Mouse (Mus musculus): ENCODE measurements around the gene Col25a1. TPM values are rescaled to one million over a fixed set of nuclear protein-coding genes. Genes with fewer than 3 reads are reported as not detected.
A peak's percentile ranks its signal among the peaks of the same experiment; 100 is the strongest.

The Col25a1 gene
- polyA plus RNA-seq, 1 experiment from 2014 or later, result 18.3 TPM

GRCm38 (mm10) chr3:130180181-130180940, 49.1 kb downstream of the Col25a1 start:
- Histone ChIP-seq H3K4me2 (ENCODE audit: low read depth, severe bottlenecking) (peak overlapping the region; percentile 63), H3K36me3 (ENCODE audit: control insufficient read depth, insufficient read depth, low read length) (no peaks in the 10 kb centered on the region), H3K9ac (ENCODE audit: low read length) (peak overlapping the region; percentile 5), H3K27ac (replicated peaks; ENCODE audit: low read depth, low read length) (peak overlapping the region; percentile 75; the same call in 1 of the 2 replicates), H3K4me3 (ENCODE audit: low read depth, low read length) (peak overlapping the region; percentile 52), H3K9me3 (ENCODE audit: control insufficient read depth, low read length) (no peaks in the 10 kb centered on the region), H3K4me1 (ENCODE audit: control insufficient read depth, insufficient read depth, low read length) (peaks cover 9% of the 10 kb centered on the region; the same call in 1 of the 2 replicates), H3K27me3 (ENCODE audit: control insufficient read depth, insufficient read depth, low read length) (no peaks in the 10 kb centered on the region)
- ATAC-seq (ENCODE audit: insufficient number of reproducible peaks, low FRiP score, low TSS enrichment, low read depth), result peak; percentile 96
- DNase-seq (ENCODE audit: low spot score), result peak; percentile 88
- WGBS, result under 1% methylated on average over 40 of the region's 40 CpGs

GRCm38 (mm10) chr3:130180964-130181590, 49.8 kb downstream of the Col25a1 start:
- Histone ChIP-seq H3K9me3 (ENCODE audit: control insufficient read depth, low read length) (no peaks in the 10 kb centered on the region), H3K9ac (ENCODE audit: low read length) (peak overlapping the region; percentile 5), H3K4me2 (ENCODE audit: low read depth, severe bottlenecking) (peak overlapping the region; percentile 63), H3K4me3 (ENCODE audit: low read depth, low read length) (peak overlapping the region; percentile 52), H3K27ac (replicated peaks; ENCODE audit: low read depth, low read length) (no peak overlapping the region; the same call in 1 of the 2 replicates), H3K27me3 (ENCODE audit: control insufficient read depth, insufficient read depth, low read length) (no peaks in the 10 kb centered on the region), H3K36me3 (ENCODE audit: control insufficient read depth, insufficient read depth, low read length) (no peaks in the 10 kb centered on the region), H3K4me1 (ENCODE audit: control insufficient read depth, insufficient read depth, low read length) (peaks cover 9% of the 10 kb centered on the region; the same call in 1 of the 2 replicates)
- DNase-seq (ENCODE audit: low spot score), result peak; percentile 62
- peak; percentile 33 for ATAC-seq (ENCODE audit: insufficient number of reproducible peaks, low FRiP score, low TSS enrichment, low read depth)
- under 1% methylated on average over 40 of the region's 40 CpGs for WGBS

GRCm38 (mm10) chr3:130181591-130181980, 50.3 kb downstream of the Col25a1 start:
- Histone ChIP-seq H3K27ac (replicated peaks; ENCODE audit: low read depth, low read length) (no peak overlapping the region), H3K4me2 (ENCODE audit: low read depth, severe bottlenecking) (peak overlapping the region; percentile 63), H3K4me3 (ENCODE audit: low read depth, low read length) (peak overlapping the region; percentile 52), H3K9me3 (ENCODE audit: control insufficient read depth, low read length) (no peaks in the 10 kb centered on the region), H3K27me3 (ENCODE audit: control insufficient read depth, insufficient read depth, low read length) (no peaks in the 10 kb centered on the region), H3K36me3 (ENCODE audit: control insufficient read depth, insufficient read depth, low read length) (no peaks in the 10 kb centered on the region), H3K4me1 (ENCODE audit: control insufficient read depth, insufficient read depth, low read length) (peaks cover 9% of the 10 kb centered on the region; the same call in 1 of the 2 replicates), H3K9ac (ENCODE audit: low read length) (peak overlapping the region; percentile 5; the same call in 1 of the 2 replicates)
- 17% methylated on average over 8 of the region's 8 CpGs for WGBS
- no peak for DNase-seq (ENCODE audit: low spot score)
- no peak for ATAC-seq (ENCODE audit: insufficient number of reproducible peaks, low FRiP score, low TSS enrichment, low read depth)

- Histone ChIP-seq H3K27ac (replicated peaks; ENCODE audit: low read depth, low read length) (no peak overlapping the region), H3K36me3 (ENCODE audit: control insufficient read depth, insufficient read depth, low read length) (no peaks in the 10 kb centered on the region), H3K4me1 (ENCODE audit: control insufficient read depth, insufficient read depth, low read length) (peaks cover 9% of the 10 kb centered on the region; the same call in 1 of the 2 replicates), H3K27me3 (ENCODE audit: control insufficient read depth, insufficient read depth, low read length) (no peaks in the 10 kb centered on the region), H3K4me3 (ENCODE audit: low read depth, low read length) (peak overlapping the region; percentile 52; the same call in 1 of the 2 replicates), H3K9ac (ENCODE audit: low read length) (no peak overlapping the region), H3K4me2 (ENCODE audit: low read depth, severe bottlenecking) (peak overlapping the region; percentile 63; the same call in 1 of the 2 replicates), H3K9me3 (ENCODE audit: control insufficient read depth, low read length) (no peaks in the 10 kb centered on the region)
- no peak for ATAC-seq (ENCODE audit: insufficient number of reproducible peaks, low FRiP score, low TSS enrichment, low read depth)
- DNase-seq (ENCODE audit: low spot score), result no peak
- WGBS, result 45% methylated on average over 4 of the region's 4 CpGs
Observed at GRCm38 (mm10) chr3:130182450-130182849, 51.1 kb downstream of the Col25a1 start.

GRCm38 (mm10) chr3:130185111-130185510, 53.8 kb downstream of the Col25a1 start:
- Histone ChIP-seq H3K4me3 (ENCODE audit: low read depth, low read length) (no peak overlapping the region), H3K4me2 (ENCODE audit: low read depth, severe bottlenecking) (no peak overlapping the region), H3K36me3 (ENCODE audit: control insufficient read depth, insufficient read depth, low read length) (no peaks in the 10 kb centered on the region), H3K27me3 (ENCODE audit: control insufficient read depth, insufficient read depth, low read length) (no peaks in the 10 kb centered on the region), H3K9me3 (ENCODE audit: control insufficient read depth, low read length) (no peaks in the 10 kb centered on the region), H3K27ac (replicated peaks; ENCODE audit: low read depth, low read length) (no peak overlapping the region), H3K9ac (ENCODE audit: low read length) (no peak overlapping the region), H3K4me1 (ENCODE audit: control insufficient read depth, insufficient read depth, low read length) (peaks cover 5% of the 10 kb centered on the region; the same call in 1 of the 2 replicates)
- DNase-seq (ENCODE audit: low spot score) (no peak), ATAC-seq (ENCODE audit: insufficient number of reproducible peaks, low FRiP score, low TSS enrichment, low read depth) (no peak)
- WGBS, result 55% methylated on average over 3 of the region's 3 CpGs

GRCm38 (mm10) chr3:130187588-130187987, 56.3 kb downstream of the Col25a1 start:
- Histone ChIP-seq H3K4me3 (ENCODE audit: low read depth, low read length) (no peak overlapping the region), H3K4me2 (ENCODE audit: low read depth, severe bottlenecking) (no peak overlapping the region), H3K27ac (replicated peaks; ENCODE audit: low read depth, low read length) (no peak overlapping the region), H3K36me3 (ENCODE audit: control insufficient read depth, insufficient read depth, low read length) (no peaks in the 10 kb centered on the region), H3K9me3 (ENCODE audit: control insufficient read depth, low read length) (no peaks in the 10 kb centered on the region), H3K9ac (ENCODE audit: low read length) (no peak overlapping the region), H3K4me1 (ENCODE audit: control insufficient read depth, insufficient read depth, low read length) (no peaks in the 10 kb centered on the region), H3K27me3 (ENCODE audit: control insufficient read depth, insufficient read depth, low read length) (no peaks in the 10 kb centered on the region)
- ATAC-seq (ENCODE audit: insufficient number of reproducible peaks, low FRiP score, low TSS enrichment, low read depth) (no peak), DNase-seq (ENCODE audit: low spot score) (no peak)
- 85% methylated on average over 5 of the region's 5 CpGs for WGBS

- no peak overlapping the region for H3K27ac ChIP-seq (replicated peaks; ENCODE audit: low read depth, low read length)
- no peak overlapping the region for H3K9ac ChIP-seq (ENCODE audit: low read length)
- H3K4me2 ChIP-seq (ENCODE audit: low read depth, severe bottlenecking), result no peak overlapping the region
- H3K9me3 ChIP-seq (ENCODE audit: control insufficient read depth, low read length), result no peaks in the 10 kb centered on the region
- ATAC-seq (ENCODE audit: insufficient number of reproducible peaks, low FRiP score, low TSS enrichment, low read depth) (no peak), DNase-seq (ENCODE audit: low spot score) (no peak)
- WGBS, result 88% methylated on average over 8 of the region's 8 CpGs
- no peak overlapping the region for H3K4me3 ChIP-seq (ENCODE audit: low read depth, low read length)
- no peaks in the 10 kb centered on the region for H3K36me3 ChIP-seq (ENCODE audit: control insufficient read depth, insufficient read depth, low read length)
- H3K27me3 ChIP-seq (ENCODE audit: control insufficient read depth, insufficient read depth, low read length), result no peaks in the 10 kb centered on the region
- H3K4me1 ChIP-seq (ENCODE audit: control insufficient read depth, insufficient read depth, low read length), result no peaks in the 10 kb centered on the region
Observed at GRCm38 (mm10) chr3:130193450-130193849, 62.1 kb downstream of the Col25a1 start.

GRCm38 (mm10) chr3:130214631-130215030, 83.3 kb downstream of the Col25a1 start:
- ATAC-seq (ENCODE audit: insufficient number of reproducible peaks, low FRiP score, low TSS enrichment, low read depth), result no peak
- WGBS, result 79% methylated on average over 11 of the region's 11 CpGs
- no peaks in the 10 kb centered on the region for H3K36me3 ChIP-seq (ENCODE audit: control insufficient read depth, insufficient read depth, low read length)
- no peaks in the 10 kb centered on the region for H3K27me3 ChIP-seq (ENCODE audit: control insufficient read depth, insufficient read depth, low read length)
- H3K4me1 ChIP-seq (ENCODE audit: control insufficient read depth, insufficient read depth, low read length), result no peaks in the 10 kb centered on the region
- no peak for DNase-seq (ENCODE audit: low spot score)
- no peaks in the 10 kb centered on the region for H3K9me3 ChIP-seq (ENCODE audit: control insufficient read depth, low read length)
- no peak overlapping the region for H3K9ac ChIP-seq (ENCODE audit: low read length)
- H3K4me2 ChIP-seq (ENCODE audit: low read depth, severe bottlenecking), result no peak overlapping the region
- H3K4me3 ChIP-seq (ENCODE audit: low read depth, low read length), result no peak overlapping the region
- H3K27ac ChIP-seq (replicated peaks; ENCODE audit: low read depth, low read length), result no peak overlapping the region
